Mouse (Mus musculus) liver, postnatal 0 days (tissue): Measurements from ENCODE around the gene Hoxa5. TPM values are rescaled to one million over a fixed set of nuclear protein-coding genes. Genes with fewer than 3 reads are reported as not detected.

Source experiments
- ATAC-seq: fragments of 200-750 bp; cut with Nextera tagmentation; 2 replicates; pipeline ENCODE4 v1.8.0; 2017; ENCODE audit warnings: mild to moderate bottlenecking, moderate library complexity
- DNase-seq: peaks from one replicate; pipeline ENCODE4 v3.0.0-alpha.2; 2016
- H3K27ac ChIP-seq: fragments of 300-500 bp; sonication (generic); 2 replicates; pipeline ENCODE4 v1.5.1; 2014; ENCODE audit warnings: antibody characterized with exemption, moderate library complexity, mild to moderate bottlenecking, low read depth
- H3K27me3 ChIP-seq: fragments of 300-500 bp; sonication (generic); 2 replicates; pipeline ENCODE4 v1.6.1; 2014; ENCODE audit warnings: low read length, control low read depth, mixed read lengths; ENCODE audit not compliant: insufficient read depth
- H3K36me3 ChIP-seq: fragments of 300-500 bp; sonication (generic); replicated peaks from 2 replicates; pipeline ENCODE4 v1.6.1; 2014; ENCODE audit warnings: mild to moderate bottlenecking, control low read depth, low read length, moderate library complexity, mixed read lengths; ENCODE audit not compliant: insufficient read depth
- H3K4me1 ChIP-seq: fragments of 300-500 bp; sonication (generic); 2 replicates; pipeline ENCODE4 v1.6.1; 2014; ENCODE audit warnings: antibody characterized with exemption, mild to moderate bottlenecking, control low read depth; ENCODE audit not compliant: insufficient read depth
- H3K4me2 ChIP-seq: fragments of 300-500 bp; sonication (generic); 2 replicates; pipeline ENCODE4 v1.6.1; 2014; ENCODE audit warnings: low read depth, mild to moderate bottlenecking, low read length, moderate library complexity, mixed read lengths
- H3K4me3 ChIP-seq: fragments of 300-500 bp; sonication (generic); 2 replicates; pipeline ENCODE4 v1.5.1; 2014; ENCODE audit warnings: low read depth, low read length
- H3K9ac ChIP-seq: fragments of 300-500 bp; sonication (generic); replicated peaks from 2 replicates; pipeline ENCODE4 v1.6.1; 2014; ENCODE audit warnings: mild to moderate bottlenecking, moderate library complexity
- H3K9me3 ChIP-seq: fragments of 300-500 bp; sonication (generic); 2 replicates; pipeline ENCODE4 v1.6.1; 2016; ENCODE audit warnings: mild to moderate bottlenecking, control low read depth, low read length, mixed read lengths
- CTCF ChIP-seq: sonication (generic); IDR thresholded peaks from 2 replicates; pipeline ENCODE4 v1.5.1; 2016; ENCODE audit warnings: antibody characterized with exemption, low read depth
- EP300 ChIP-seq: IDR thresholded peaks from 2 replicates; pipeline ENCODE4 v1.6.1; 2016; ENCODE audit warnings: antibody characterized with exemption, low read depth, mild to moderate bottlenecking
- WGBS: fragments of 180-500 bp; shearing (Covaris S2); extraction: QIAGEN DNeasy Blood & Tissue Kit; methylation state at CpG from one replicate; pipeline ENCODE4 v1.1.7; 2014; ENCODE audit not compliant: insufficient replicate concordance; 5-methylcytosine and 5-hydroxymethylcytosine counted together
- polyA plus RNA-seq: library from polyadenylated mRNA; unstranded; fragments of >200 nt; fragmentation: Nextera tagmentation; extraction: Ambion mirVana; gene quantifications from 2 replicates; pipeline ENCODE4 v1.2.1, GENCODE M21; 2015

Gene Hoxa5
- polyA plus RNA-seq, 1 experiment from 2014 or later: 0.58 TPM

- no peaks in the 10 kb centered on the region for H3K36me3 ChIP-seq
- no peak for DNase-seq
- TF ChIP-seq EP300: no peak
- no peak for TF ChIP-seq CTCF
- H3K4me1 ChIP-seq: 0 out of 2 replicates have a peak, but pooled peaks cover 2% of the 10 kb centered on the region
- no peak overlapping the region for H3K4me2 ChIP-seq
- H3K27me3 ChIP-seq: peaks cover 97% of the 10 kb centered on the region
- no peak overlapping the region; the same call in 1 of the 2 replicates for H3K4me3 ChIP-seq
- 2% methylated on average over 18 of the region's 18 CpGs for WGBS
- no peak for ATAC-seq
- H3K9ac ChIP-seq: no peak overlapping the region
- no peaks in the 10 kb centered on the region for H3K9me3 ChIP-seq
- no peak overlapping the region for H3K27ac ChIP-seq
Observed at GRCm38 (mm10) chr6:52231885-52232567, 27.6 kb upstream of the Hoxa5 start.

GRCm38 (mm10) chr6:52230516-52231165, 26.3 kb upstream of the Hoxa5 start, which contains the start of gene Hoxa9:
TSS of gene Hoxa9 (minus strand) at chr6:52231089.
- TF ChIP-seq EP300 (no peak), CTCF (no peak)
- 0 out of 2 replicates have a peak, but pooled peaks cover 5% of the 10 kb centered on the region for H3K4me1 ChIP-seq
- H3K4me3 ChIP-seq: no peak within 1 kb of the TSS
- DNase-seq (no peak), ATAC-seq (no peak)
- H3K27me3 ChIP-seq: peaks cover 97% of the 10 kb centered on the region
- no peak within 1 kb of the TSS for H3K4me2 ChIP-seq
- H3K9me3 ChIP-seq: no peaks in the 10 kb centered on the region
- H3K27ac ChIP-seq: no peak within 1 kb of the TSS
- 3% methylated on average over 25 of the region's 36 CpGs for WGBS
- no peak within 1 kb of the TSS for H3K9ac ChIP-seq
- no peaks in the 10 kb centered on the region for H3K36me3 ChIP-seq

DNA sequence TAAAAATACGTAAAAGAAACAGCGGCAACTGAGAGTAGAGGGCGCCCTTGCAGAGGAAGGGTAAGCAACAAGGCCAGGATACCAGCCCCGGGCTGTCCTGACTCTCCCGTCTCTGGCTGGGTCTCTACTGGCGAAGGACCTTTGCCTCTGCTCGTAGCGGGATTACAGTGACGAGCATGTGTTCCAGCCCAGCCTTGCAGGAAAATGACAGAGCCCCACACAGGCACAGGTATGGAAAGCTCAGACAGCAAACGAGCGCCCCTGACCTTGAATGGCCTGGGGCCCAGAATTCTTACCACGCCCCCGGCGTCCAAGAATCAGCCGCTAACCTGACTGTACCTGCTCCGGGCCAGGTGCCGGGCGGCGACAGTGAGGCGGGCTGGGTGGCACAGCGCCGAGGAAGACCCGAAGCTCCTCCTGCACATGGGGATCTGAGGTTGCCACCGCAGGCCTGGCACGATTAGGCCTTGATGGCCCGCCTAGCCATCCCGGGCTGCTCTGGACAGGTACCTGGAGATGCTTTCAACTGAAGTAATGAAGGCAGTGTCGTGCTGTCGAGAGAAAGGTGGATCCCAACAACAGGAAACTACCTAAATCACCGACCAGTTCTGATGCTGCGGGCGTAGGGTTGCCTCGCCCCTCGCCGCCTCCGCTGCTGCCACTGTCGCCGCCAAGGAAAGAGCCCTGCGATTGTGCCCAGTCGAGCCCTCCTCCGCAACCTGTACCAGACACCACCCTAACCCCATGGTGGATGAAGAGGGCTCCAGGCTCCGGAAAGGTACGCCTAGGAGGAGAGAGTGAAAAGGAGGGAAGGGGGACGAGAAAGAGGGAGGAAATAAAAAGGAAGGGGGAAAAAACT, 25.4 kb upstream of the Hoxa5 start:
- H3K9ac ChIP-seq: no peak overlapping the region
- WGBS: 2% methylated on average over 44 of the region's 44 CpGs
- H3K4me3 ChIP-seq: no peak overlapping the region
- H3K9me3 ChIP-seq: no peaks in the 10 kb centered on the region
- no peak for ATAC-seq
- H3K27me3 ChIP-seq: peaks cover 97% of the 10 kb centered on the region
- no peak overlapping the region for H3K4me2 ChIP-seq
- no peaks in the 10 kb centered on the region for H3K36me3 ChIP-seq
- H3K4me1 ChIP-seq: 0 out of 2 replicates have a peak, but pooled peaks cover 5% of the 10 kb centered on the region
- DNase-seq: no peak
- TF ChIP-seq CTCF (no peak), EP300 (no peak)
- no peak overlapping the region for H3K27ac ChIP-seq

DNA sequence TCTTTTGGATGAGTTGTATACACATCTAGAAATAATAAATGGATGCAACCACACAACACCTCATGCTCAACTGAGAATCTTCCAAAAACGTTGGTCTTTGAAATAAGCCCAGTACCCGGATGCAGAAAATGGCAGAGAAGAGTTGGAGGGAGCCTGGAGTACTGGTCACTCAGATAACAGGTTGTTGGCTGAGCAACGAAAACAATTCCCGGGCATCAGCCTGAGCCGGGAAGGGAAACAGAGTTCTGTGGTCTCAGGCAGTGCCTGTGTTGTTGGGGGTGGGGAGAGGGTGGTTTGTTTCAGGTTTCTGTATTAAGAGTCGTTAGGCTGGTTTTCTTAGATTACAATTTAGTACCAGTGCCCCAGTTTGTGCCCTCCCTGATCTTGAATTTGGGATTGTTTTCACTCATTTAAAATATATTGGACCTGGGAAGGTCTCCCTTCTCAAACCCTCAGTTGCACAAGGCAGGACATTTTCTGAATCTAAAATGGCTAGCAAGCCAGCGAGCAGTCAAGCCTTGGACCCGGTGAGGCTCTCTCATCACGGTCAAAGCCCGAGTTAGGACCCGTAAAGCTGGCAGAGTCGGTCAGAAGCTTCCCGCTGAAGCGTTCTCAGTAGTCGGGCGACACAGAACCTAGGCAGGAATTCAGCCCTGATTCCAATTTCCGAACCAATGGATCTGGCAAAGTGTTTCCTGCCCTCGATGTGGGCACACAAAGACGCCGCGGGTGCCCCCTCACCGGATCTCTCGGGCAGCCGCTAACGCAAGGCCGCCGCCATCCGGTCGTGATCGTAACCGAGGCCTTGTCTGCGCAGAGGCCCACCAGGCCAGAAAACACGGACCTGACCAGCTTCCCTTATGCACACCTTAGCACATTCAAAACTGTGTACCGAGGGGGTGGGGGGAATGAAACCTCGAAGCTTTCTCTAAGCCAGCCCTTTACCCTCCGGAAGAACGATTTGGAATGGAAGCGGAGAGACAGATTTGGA, 24.4 kb upstream of the Hoxa5 start:
- Histone ChIP-seq H3K9ac (no peak overlapping the region), H3K9me3 (no peaks in the 10 kb centered on the region), H3K4me2 (no peak overlapping the region), H3K27ac (no peak overlapping the region), H3K36me3 (no peaks in the 10 kb centered on the region), H3K4me1 (0 out of 2 replicates have a peak, but pooled peaks cover 5% of the 10 kb centered on the region), H3K27me3 (peaks cover 97% of the 10 kb centered on the region), H3K4me3 (peak overlapping the region; percentile 17; the same call in 1 of the 2 replicates)
- 1% methylated on average over 38 of the region's 38 CpGs for WGBS
- TF ChIP-seq EP300 (no peak), CTCF (no peak)
- no peak for DNase-seq
- no peak for ATAC-seq

DNA sequence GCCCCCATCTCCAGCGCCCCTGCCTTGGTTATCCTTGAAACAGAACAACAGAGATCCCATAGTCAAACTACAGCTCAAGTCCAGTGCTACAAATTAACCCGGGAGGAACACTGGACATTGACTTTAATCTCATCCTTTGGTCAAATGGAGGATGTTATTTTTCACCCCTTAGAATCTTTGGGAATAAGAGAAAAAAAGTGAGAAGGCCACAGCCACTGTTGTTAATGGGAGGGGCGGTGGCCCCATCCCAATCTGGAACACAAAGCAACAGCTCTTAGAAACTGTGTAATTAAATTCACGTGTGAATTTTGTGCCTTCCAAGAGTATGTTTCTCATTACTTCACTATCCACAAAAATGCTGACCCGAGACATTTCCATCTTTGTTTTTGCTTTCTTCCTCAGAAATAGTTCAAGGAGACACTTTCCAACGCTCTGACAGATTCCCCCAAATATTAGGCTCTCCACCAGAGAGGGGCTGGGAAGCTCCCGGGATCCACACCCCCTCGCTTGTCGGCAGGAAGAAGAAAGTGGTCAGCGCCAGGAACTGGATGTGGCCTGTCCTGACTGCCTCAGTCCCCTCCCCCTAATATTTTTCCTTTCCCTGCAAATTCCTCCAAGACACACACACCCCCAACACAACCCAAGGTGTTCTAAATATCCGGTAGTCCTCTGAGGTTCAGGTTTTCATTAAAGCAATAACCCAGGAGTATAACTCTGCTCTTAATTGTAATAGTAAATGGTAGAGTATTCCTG, 23.3 kb upstream of the Hoxa5 start:
- Histone ChIP-seq H3K9ac (no peak overlapping the region), H3K9me3 (no peaks in the 10 kb centered on the region), H3K27me3 (peaks cover 97% of the 10 kb centered on the region), H3K4me3 (no peak overlapping the region), H3K4me1 (0 out of 2 replicates have a peak, but pooled peaks cover 2% of the 10 kb centered on the region), H3K4me2 (no peak overlapping the region), H3K36me3 (no peaks in the 10 kb centered on the region), H3K27ac (no peak overlapping the region)
- DNase-seq: no peak
- WGBS: 24% methylated on average over 11 of the region's 11 CpGs
- TF ChIP-seq EP300 (no peak), CTCF (no peak)
- ATAC-seq: no peak
